Mouse (Mus musculus): ENCODE data around the gene Crtc1. TPM values are rescaled to one million over a fixed set of nuclear protein-coding genes. Genes with fewer than 3 reads are reported as not detected.

The Crtc1 gene
- polyA plus RNA-seq, 1 experiment: 7.6 TPM

DNA sequence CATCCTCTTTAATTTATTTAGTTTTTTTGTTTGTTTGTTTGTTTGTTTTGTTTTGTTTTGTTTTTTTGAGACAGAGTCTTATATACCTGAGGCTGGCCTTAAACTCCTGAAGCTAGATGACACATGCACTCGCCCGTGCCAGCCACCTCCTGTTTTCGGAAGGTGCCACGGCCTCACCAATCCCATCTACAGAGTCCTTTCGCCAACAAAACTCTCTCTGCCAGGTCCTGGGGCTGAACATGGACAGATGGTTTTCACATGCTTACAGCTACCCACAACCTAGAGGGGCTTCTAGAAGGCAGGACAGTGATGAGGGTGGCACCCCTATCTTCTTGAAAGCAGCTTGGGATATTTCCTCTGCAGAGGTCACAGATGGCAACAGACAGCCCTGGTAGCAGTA lies 4.2 kb downstream of the Crtc1 start:
- DNase-seq (ENCODE audit: low read depth, low spot score): no peak
- 93% methylated on average over 5 of the region's 5 CpGs for WGBS

DNA sequence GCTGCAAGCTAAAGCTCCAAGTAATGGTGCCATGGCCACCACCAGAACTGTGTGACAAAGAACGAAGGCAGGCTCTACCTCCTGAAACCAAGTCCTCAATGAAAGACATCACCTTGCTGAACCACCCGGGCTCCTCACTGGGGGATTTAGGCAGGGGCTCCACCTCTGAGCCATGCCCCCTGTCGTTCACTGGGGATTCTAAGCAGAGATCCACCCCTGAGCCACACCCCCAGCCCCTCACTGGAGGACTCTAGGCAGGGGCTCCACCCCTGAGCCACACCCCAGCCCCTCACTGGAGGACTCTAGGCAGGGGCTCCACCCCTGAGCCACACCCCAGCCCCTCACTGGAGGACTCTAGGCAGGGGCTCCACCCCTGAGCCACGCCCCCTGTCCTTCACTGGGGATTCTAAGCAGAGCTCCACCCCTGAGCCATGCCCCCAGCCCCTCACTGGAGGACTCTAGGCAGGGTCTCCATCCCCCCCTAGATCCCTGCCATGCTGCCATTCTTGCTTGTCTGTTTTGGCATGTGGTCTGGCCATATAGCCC lies 6.3 kb downstream of the Crtc1 start:
- whole genome bisulfite sequencing: 59% methylated on average over 4 of the region's 4 CpGs
- no peak for DNase-seq (ENCODE audit: low read depth, low spot score)

DNA sequence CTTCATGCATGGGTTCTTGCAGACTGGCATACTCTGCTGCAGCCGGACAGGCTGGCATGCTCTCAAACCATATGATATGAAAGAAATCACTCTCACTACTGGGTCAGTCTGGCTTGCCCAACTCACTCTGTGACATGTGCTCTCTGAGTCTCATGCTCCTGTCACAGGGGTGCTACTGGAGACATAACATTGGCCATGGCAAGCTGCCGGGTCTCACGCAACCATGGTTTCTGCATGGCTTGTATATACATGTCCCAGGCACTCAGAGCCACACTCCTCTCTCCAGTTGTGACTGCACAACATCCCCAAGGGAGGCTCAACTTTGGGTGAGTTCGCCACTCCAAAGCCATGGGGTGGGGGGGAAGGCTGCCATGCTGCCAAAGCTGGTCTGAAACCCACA lies 8.2 kb downstream of the Crtc1 start:
- DNase-seq (ENCODE audit: low read depth, low spot score): no peak
- 96% methylated on average over 4 of the region's 4 CpGs for WGBS

DNA sequence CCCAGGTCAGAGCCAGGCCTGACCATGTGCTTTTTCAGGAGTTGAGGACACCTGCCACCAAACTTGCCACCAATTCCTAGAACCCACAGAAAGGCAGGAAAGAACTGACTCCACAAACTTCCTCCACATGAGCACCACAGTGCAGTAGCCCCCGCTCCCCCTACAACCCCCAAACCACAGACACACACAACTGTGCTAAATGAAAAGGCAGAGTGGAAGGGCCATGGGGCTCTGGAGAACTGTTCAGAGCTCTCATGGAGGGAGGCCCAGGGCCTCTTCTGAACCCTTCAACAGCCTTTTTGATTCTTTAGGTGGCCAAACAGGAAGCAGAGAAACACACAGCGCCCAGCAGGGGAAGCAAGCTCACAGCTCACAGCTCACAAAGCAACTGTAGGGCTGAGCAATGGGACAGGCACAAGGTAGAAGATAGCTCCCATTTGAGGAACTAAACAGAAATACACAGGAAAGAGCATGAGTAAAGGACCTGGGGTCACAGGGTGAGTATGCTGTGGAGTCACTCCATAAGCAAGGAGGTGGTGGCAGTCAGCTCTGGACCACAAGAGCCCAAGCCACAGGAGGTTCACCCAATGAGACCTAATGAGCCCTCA lies 13.0 kb downstream of the Crtc1 start:
- 93% methylated on average over 2 of the region's 2 CpGs for WGBS
- no peak for DNase-seq (ENCODE audit: low read depth, low spot score)

- WGBS: 97% methylated on average over 2 of the region's 2 CpGs
- DNase-seq (ENCODE audit: low read depth, low spot score): no peak
These were observed 16.7 kb downstream of the Crtc1 start for GRCm38 (mm10) chr8:70422722-70423121.

GRCm38 (mm10) chr8:70421349-70422104 lies 17.9 kb downstream of the Crtc1 start:
- DNase-seq (ENCODE audit: low read depth, low spot score): no peak
- 72% methylated on average over 18 of the region's 18 CpGs for WGBS

DNA sequence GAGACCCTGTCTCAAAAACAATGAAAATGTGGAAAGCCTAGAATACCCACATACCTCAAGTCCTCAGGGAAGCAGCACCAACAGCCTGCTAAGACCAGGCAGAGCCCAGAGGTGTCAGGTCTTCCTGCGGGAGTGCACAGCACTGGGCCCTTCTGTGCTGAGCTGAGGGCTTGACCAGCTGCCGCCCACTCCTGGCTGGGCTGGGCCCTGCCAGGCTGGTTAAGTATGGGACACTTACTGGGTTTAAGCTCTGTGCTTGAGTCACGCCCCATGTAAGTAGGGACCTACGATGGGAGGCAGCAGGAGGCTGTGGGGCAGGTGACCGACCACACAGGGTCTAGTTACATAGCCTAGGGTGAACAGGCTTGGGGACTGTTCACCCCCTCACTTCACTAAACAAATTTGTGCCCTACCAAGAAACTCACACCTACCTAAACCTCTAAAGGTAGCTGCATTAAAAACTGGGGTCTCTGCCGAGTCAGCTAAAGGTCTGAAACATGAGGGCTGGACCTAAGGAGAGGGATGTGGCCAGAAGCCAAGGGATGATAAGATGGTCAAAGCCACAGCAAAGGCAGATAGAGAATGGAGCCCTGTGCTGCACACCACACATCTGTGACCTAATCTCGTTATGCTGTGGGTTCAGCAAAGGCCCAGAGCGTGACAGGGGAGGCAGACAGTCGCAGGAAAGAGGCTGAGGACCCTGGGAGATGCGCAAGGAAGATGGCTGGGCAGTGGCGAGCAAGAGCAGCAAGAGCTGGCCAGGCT lies 19.3 kb downstream of the Crtc1 start:
- DNase-seq (ENCODE audit: low read depth, low spot score): no peak
- WGBS: 85% methylated on average over 11 of the region's 11 CpGs

DNA sequence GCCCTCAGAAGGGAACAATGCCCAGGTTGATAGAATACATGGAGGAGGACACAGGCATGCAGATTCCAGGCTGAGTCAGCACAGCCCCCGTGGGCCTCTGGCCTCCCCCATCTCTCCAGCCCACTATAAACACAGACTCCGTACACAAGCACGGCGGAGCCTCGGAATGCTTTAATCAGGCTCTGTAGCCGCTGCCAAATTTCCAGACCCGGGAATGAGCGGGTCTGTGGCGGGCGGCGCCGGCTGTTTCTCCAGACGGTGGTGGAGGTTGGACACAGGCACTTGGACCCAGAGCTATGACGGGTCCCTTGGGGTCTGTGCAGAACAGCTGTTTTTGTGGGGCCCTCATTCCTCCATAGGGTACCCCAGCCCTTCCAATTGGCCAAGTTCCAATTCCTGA lies 20.4 kb downstream of the Crtc1 start:
- 51% methylated on average over 14 of the region's 14 CpGs for WGBS
- no peak for DNase-seq (ENCODE audit: low read depth, low spot score)

DNA sequence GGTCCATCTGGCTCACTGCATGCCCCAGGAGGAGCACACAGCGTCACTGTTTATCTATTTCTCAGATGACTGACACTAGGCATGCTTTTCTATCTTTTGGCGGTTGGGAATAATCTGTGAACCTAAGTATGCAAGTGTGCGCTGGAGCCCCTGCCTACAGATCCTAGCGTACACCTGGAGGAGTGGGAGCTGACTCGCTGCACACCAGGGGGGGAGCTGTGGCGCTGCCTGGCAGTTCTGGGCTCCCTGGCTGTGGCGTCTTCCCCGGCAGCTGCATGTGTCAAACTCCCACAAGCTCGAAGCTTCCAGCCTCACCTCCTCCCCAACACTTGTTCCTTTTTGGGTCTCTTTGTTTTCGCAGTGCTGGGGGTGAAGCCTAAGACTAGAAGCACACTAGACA lies 21.5 kb downstream of the Crtc1 start:
- DNase-seq (ENCODE audit: low read depth, low spot score): no peak
- 65% methylated on average over 10 of the region's 10 CpGs for WGBS

- WGBS: 60% methylated on average over 6 of the region's 6 CpGs
- no peak for DNase-seq (ENCODE audit: low read depth, low spot score)
These were observed 22.4 kb downstream of the Crtc1 start for GRCm38 (mm10) chr8:70416941-70417340.

GRCm38 (mm10) chr8:70415540-70416451 lies 23.6 kb downstream of the Crtc1 start:
- no peak for DNase-seq (ENCODE audit: low read depth, low spot score)
- 77% methylated on average over 8 of the region's 8 CpGs for WGBS

- 86% methylated on average over 6 of the region's 6 CpGs for WGBS
- DNase-seq (ENCODE audit: low read depth, low spot score): no peak
These were observed 25.0 kb downstream of the Crtc1 start for GRCm38 (mm10) chr8:70414310-70414946.

DNA sequence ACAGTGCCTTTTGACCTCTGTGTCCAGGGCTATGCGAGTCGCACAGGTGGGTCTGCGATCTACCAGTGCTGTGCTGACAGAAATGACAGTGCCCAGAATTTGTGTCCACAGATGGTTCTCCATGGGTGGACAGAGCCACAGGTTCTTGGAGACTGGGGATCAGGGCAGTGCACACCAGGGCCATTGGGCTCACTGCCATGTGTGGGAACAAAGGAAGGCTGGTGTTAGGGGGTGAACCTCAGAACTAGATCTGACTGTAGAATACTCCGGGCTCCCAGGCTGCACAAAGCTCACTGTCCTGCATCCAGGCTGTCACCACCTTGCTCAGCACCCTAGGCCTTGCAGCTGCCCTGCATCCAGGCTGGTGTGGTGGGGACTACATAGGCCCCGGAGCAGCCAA lies 29.1 kb downstream of the Crtc1 start:
- DNase-seq (ENCODE audit: low read depth, low spot score): no peak
- WGBS: 95% methylated on average over 5 of the region's 5 CpGs

- 19% methylated on average over 9 of the region's 9 CpGs for WGBS
- no peak for DNase-seq (ENCODE audit: low read depth, low spot score)
These were observed 29.9 kb downstream of the Crtc1 start for GRCm38 (mm10) chr8:70409455-70409871.

DNA sequence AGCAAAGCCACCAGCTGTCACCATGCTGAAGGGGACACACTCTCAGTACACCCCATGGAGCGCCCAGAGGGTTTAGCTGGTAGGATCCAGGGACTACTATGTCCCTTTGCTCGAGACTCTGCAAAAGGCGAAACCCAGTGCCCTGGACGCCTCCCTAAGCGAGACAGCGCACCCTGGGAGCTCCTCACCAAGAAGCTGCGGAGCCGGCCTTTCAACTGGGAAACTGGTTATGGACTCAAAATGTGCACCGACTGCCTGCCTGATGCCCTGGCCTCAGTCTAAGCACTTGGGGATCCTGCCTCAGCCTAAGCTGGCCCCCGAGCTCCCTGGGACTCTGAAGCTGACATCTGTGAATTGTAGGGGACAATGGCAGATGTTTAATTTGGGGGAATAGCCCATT lies 30.4 kb downstream of the Crtc1 start:
- WGBS: 32% methylated on average over 10 of the region's 10 CpGs
- DNase-seq (ENCODE audit: low read depth, low spot score): no peak

DNA sequence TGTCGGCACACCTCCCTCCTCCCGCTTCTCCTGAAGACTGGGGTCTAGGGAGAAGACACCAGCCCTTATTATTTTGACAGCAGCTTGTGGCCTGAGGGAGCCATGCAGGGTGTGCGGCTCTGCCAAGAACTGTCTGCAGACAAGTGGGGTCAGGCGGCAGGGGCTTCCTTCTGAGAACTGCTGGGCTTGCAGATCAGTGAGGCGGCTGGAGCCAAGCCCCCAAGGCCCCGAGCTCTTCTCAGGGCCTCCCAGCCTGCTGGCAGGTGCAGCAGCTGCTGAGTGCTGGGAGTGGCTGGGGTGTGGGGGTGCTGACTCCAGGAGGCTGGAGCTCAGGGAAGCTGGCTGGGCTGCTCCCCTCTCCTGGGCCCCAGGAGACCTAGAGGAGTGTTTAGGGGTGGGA lies 31.1 kb downstream of the Crtc1 start:
- WGBS: 28% methylated on average over 6 of the region's 6 CpGs
- no peak for DNase-seq (ENCODE audit: low read depth, low spot score)

DNA sequence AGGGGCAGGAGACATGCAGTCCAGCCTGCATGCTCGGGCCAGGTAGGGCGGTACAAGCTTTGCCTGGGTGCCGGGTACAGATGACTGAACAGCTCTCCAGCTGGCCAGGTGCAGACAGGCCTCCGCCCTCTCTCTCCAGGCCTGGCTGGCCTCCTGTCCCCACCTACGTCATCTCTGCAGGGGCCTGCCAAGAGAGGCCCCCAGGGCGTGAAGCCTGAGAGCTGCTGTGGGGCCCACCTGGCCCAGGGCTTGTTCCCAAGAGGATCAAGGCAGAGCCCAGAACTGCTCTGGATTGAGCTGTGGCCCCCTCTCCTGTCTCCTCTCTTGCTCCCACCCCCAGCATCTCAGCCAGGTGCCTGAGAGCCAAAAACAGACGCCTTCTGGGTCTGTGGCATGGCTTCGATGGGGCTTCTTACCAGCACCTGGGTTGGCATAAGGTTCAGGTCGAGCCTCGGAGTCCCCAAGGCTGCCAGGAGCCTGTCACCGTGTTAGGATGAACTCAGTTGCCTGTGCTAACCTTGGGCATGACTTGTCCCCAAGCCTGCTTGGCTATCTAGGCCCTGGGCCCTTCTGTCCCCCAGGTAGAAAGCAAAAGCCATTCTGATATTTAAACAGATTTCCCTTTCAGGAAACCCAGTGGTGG lies 32.8 kb downstream of the Crtc1 start:
- 40% methylated on average over 11 of the region's 11 CpGs for WGBS
- DNase-seq (ENCODE audit: low read depth, low spot score): no peak

DNA sequence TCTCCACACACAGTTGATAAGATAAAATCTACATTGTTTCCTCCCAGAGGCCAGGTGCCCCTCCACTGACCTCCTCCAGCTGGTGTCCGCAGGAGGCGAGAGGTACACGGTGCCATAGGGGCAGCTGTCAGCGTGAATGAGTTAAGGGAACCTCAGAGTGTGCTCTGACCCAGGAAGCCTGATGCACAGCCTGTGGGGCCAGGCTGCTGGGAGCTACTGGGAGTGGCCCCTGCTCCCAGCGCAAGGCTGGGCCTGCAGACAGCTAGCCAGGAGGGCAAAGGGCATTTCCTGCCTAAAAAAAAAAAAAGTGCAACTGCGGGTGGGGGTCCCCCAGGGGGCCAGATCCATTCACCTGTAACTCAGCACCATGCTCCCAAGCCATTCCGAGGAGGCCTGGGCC lies 34.2 kb downstream of the Crtc1 start:
- 26% methylated on average over 7 of the region's 7 CpGs for WGBS
- DNase-seq (ENCODE audit: low read depth, low spot score): no peak

GRCm38 (mm10) chr8:70404212-70404611 lies 35.2 kb downstream of the Crtc1 start:
- no peak for DNase-seq (ENCODE audit: low read depth, low spot score)
- 90% methylated on average over 3 of the region's 3 CpGs for WGBS
